Mouse (Mus musculus) heart, postnatal 0 days (tissue): ENCODE results near the gene Rflna. TPM values are rescaled to one million over a fixed set of nuclear protein-coding genes. Genes with fewer than 3 reads are reported as not detected.
A peak's percentile ranks its signal among the peaks of the same experiment; 100 is the strongest.

Experiments
- ATAC-seq: fragments of 200-750 bp; cut with Nextera tagmentation; 2 replicates; pipeline ENCODE4 v1.8.0; 2017; ENCODE audit warnings: low read depth, moderate number of reproducible peaks, moderate library complexity; ENCODE audit not compliant: insufficient read depth
- DNase-seq: peaks from one replicate; pipeline ENCODE4 v3.0.0-alpha.2; 2016; ENCODE audit warnings: low spot score
- H3K27ac ChIP-seq: fragments of 300-500 bp; sonication (generic); 2 replicates; pipeline ENCODE4 v1.5.1; 2014; ENCODE audit warnings: low read depth, mild to moderate bottlenecking
- H3K27me3 ChIP-seq: fragments of 300-500 bp; sonication (generic); 2 replicates; pipeline ENCODE4 v1.6.1; 2014; ENCODE audit warnings: low read length, mixed read lengths; ENCODE audit not compliant: control insufficient read depth, insufficient read depth
- H3K36me3 ChIP-seq: fragments of 300-500 bp; sonication (generic); replicated peaks from 2 replicates; pipeline ENCODE4 v1.6.1; 2014; ENCODE audit warnings: low read length, mixed read lengths; ENCODE audit not compliant: control insufficient read depth, insufficient read depth
- H3K4me1 ChIP-seq: fragments of 300-500 bp; sonication (generic); 2 replicates; pipeline ENCODE4 v1.6.1; 2014; ENCODE audit warnings: antibody characterized with exemption; ENCODE audit not compliant: control insufficient read depth, insufficient read depth
- H3K4me2 ChIP-seq: fragments of 300-500 bp; sonication (generic); 2 replicates; pipeline ENCODE4 v1.6.1; 2014; ENCODE audit warnings: low read depth, mild to moderate bottlenecking, low read length, moderate library complexity
- H3K4me3 ChIP-seq: fragments of 300-500 bp; sonication (generic); 2 replicates; pipeline ENCODE4 v1.5.1; 2014; ENCODE audit warnings: low read depth, low read length
- H3K9ac ChIP-seq: fragments of 300-500 bp; sonication (generic); replicated peaks from 2 replicates; pipeline ENCODE4 v1.6.1; 2014; ENCODE audit warnings: low read depth, low read length, mixed read lengths
- H3K9me3 ChIP-seq: fragments of 300-500 bp; sonication (generic); replicated peaks from 2 replicates; pipeline ENCODE4 v1.6.1; 2016; ENCODE audit warnings: low read length; ENCODE audit not compliant: control insufficient read depth
- CTCF ChIP-seq: IDR thresholded peaks from 2 replicates; pipeline ENCODE4 v1.5.1; 2016; ENCODE audit warnings: antibody characterized with exemption, control low read depth, low read depth
- EP300 ChIP-seq: IDR thresholded peaks from 2 replicates; pipeline ENCODE4 v1.6.1; 2016; ENCODE audit warnings: antibody characterized with exemption, low read depth
- WGBS: fragments of 180-500 bp; shearing (Covaris S2); extraction: QIAGEN DNeasy Blood & Tissue Kit; methylation state at CpG from one replicate; pipeline ENCODE4 v1.1.7; 2014; 5-methylcytosine and 5-hydroxymethylcytosine counted together
- polyA plus RNA-seq: library from polyadenylated mRNA; unstranded; fragments of >200 nt; fragmentation: Nextera tagmentation; extraction: Ambion mirVana; gene quantifications from 2 replicates; pipeline ENCODE4 v1.2.1, GENCODE M21; 2015
- total RNA-seq: library from RNA; depleted of rRNA; stranded (reverse); fragments of >200 nt; gene quantifications from 2 replicates; pipeline ENCODE4 v1.2.3, GENCODE M21; 2014; ENCODE audit warnings: low replicate concordance

Gene Rflna
- total and polyA plus RNA-seq, 2 experiments from 2014 or later: 0.85 TPM; not detected in 1

GRCm38 (mm10) chr5:124969790-124970189 lies 33.2 kb upstream of the Rflna start:
- H3K4me1 ChIP-seq: no peaks in the 10 kb centered on the region; the same call in 1 of the 2 replicates
- H3K9me3 ChIP-seq: no peaks in the 10 kb centered on the region
- no peak for TF ChIP-seq EP300
- TF ChIP-seq CTCF: no peak
- H3K9ac ChIP-seq: no peak overlapping the region
- DNase-seq (no peak), ATAC-seq (no peak)
- WGBS: 48% methylated on average over 8 of the region's 8 CpGs
- no peak overlapping the region for H3K4me2 ChIP-seq
- H3K36me3 ChIP-seq: no peaks in the 10 kb centered on the region
- H3K27me3 ChIP-seq: no peaks in the 10 kb centered on the region
- H3K27ac ChIP-seq: no peak overlapping the region
- no peak overlapping the region for H3K4me3 ChIP-seq

GRCm38 (mm10) chr5:124986222-124986621 lies 16.8 kb upstream of the Rflna start:
- Histone ChIP-seq H3K4me2 (no peak overlapping the region), H3K4me1 (peaks cover 9% of the 10 kb centered on the region; the same call in 1 of the 2 replicates), H3K9me3 (0 out of 2 replicates have a peak, but pooled peaks cover 8% of the 10 kb centered on the region), H3K27ac (no peak overlapping the region), H3K27me3 (no peaks in the 10 kb centered on the region), H3K9ac (no peak overlapping the region), H3K36me3 (no peaks in the 10 kb centered on the region), H3K4me3 (no peak overlapping the region)
- DNase-seq (no peak), ATAC-seq (no peak)
- TF ChIP-seq EP300 (no peak), CTCF (no peak)
- WGBS: 90% methylated on average over 5 of the region's 5 CpGs

DNA sequence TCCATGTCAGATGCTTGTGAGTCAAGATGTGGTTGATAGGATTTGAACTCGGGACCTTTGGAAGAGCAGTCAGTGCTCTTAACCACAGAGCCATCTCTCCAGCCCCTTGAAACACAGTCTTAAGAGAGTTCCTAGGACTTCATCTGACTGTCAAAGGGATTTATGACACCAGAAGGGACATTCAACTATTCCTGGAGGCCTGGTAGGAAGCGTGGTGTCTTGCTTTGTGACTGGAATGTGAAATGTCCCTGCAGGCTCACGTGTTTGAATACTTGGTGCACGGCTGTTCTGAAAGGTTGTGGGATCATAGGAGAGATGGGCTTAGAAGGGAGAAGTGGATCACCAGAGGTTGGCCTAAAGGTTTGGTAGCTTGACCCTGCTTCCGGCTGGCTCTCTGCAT lies 16.4 kb upstream of the Rflna start:
- no peak for TF ChIP-seq CTCF
- TF ChIP-seq EP300: no peak
- ATAC-seq: no peak
- no peak overlapping the region for H3K9ac ChIP-seq
- no peak overlapping the region for H3K4me2 ChIP-seq
- no peak overlapping the region for H3K4me3 ChIP-seq
- H3K36me3 ChIP-seq: no peaks in the 10 kb centered on the region
- DNase-seq: no peak
- 85% methylated on average over 5 of the region's 5 CpGs for WGBS
- H3K4me1 ChIP-seq: peaks cover 9% of the 10 kb centered on the region; the same call in 1 of the 2 replicates
- no peak overlapping the region for H3K27ac ChIP-seq
- H3K9me3 ChIP-seq: 0 out of 2 replicates have a peak, but pooled peaks cover 8% of the 10 kb centered on the region
- no peaks in the 10 kb centered on the region for H3K27me3 ChIP-seq

- Histone ChIP-seq H3K36me3 (no peaks in the 10 kb centered on the region), H3K4me2 (no peak overlapping the region), H3K9ac (no peak overlapping the region), H3K9me3 (no peaks in the 10 kb centered on the region), H3K4me3 (no peak overlapping the region), H3K27ac (no peak overlapping the region; the same call in 1 of the 2 replicates), H3K27me3 (no peaks in the 10 kb centered on the region), H3K4me1 (peaks cover 9% of the 10 kb centered on the region; the same call in 1 of the 2 replicates)
- DNase-seq (peak; percentile 64), ATAC-seq (peak; percentile 73)
- TF ChIP-seq EP300: no peak
- TF ChIP-seq CTCF: no peak
- 18% methylated on average over 2 of the region's 2 CpGs for WGBS
Observed at GRCm38 (mm10) chr5:124989724-124990123, 13.3 kb upstream of the Rflna start.

DNA sequence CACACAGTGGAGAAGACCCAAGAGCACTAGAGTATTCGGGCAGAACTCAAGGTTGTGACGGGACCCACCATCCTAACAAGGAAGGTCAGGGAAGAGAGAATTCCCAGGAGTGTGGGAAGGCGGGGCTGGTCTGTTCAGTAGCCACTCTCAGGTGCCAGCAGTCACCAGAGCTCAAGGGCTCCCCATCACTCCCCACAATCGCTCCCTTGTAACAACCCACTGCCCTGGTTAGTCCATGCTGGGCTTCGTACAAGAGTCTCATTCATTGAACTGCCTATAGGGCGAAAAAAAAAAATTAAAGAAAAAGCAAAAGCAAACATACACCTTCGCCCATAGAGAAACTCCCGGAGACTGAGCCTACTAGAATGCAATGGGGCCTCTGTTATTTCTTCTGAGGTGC lies 10.7 kb upstream of the Rflna start:
- Histone ChIP-seq H3K36me3 (no peaks in the 10 kb centered on the region), H3K9me3 (no peaks in the 10 kb centered on the region), H3K27ac (peak overlapping the region; percentile 53), H3K4me3 (no peak overlapping the region), H3K4me2 (no peak overlapping the region), H3K27me3 (no peaks in the 10 kb centered on the region), H3K9ac (no peak overlapping the region), H3K4me1 (peaks cover 14% of the 10 kb centered on the region)
- no peak for ATAC-seq
- 89% methylated on average over 8 of the region's 8 CpGs for WGBS
- TF ChIP-seq CTCF (no peak), EP300 (no peak)
- DNase-seq: no peak

DNA sequence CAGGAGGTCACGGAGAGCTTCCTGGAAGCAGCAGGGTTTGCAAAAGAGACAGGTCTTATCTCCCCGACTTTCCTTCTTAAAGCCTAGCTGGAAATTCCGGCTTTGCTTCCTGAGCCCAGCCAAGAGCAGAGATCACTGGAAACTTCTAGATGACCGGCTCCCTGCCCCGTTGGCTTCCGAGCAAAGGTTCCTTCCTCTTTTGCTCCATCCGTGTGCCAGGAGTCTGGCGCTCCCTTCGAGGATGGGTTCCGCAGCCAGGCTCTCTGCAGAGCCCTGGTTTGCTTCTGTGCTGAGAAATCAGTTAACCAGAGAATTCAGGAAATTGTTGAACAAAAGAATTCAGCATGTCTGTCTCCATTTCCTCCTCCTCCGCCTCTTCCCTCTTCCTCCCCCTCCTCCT lies 10.1 kb upstream of the Rflna start:
- Histone ChIP-seq H3K4me3 (no peak overlapping the region), H3K4me2 (no peak overlapping the region), H3K9me3 (no peaks in the 10 kb centered on the region), H3K36me3 (no peaks in the 10 kb centered on the region), H3K27me3 (no peaks in the 10 kb centered on the region), H3K9ac (no peak overlapping the region; the same call in 1 of the 2 replicates), H3K27ac (peak overlapping the region; percentile 53), H3K4me1 (peaks cover 14% of the 10 kb centered on the region)
- TF ChIP-seq CTCF: no peak
- no peak for TF ChIP-seq EP300
- peak; percentile 35; the same call in 1 of the 2 replicates for ATAC-seq
- DNase-seq: peak; percentile 49
- 45% methylated on average over 11 of the region's 11 CpGs for whole genome bisulfite sequencing
